Mouse (Mus musculus): ENCODE measurements around the gene Tsen54.

DNA sequence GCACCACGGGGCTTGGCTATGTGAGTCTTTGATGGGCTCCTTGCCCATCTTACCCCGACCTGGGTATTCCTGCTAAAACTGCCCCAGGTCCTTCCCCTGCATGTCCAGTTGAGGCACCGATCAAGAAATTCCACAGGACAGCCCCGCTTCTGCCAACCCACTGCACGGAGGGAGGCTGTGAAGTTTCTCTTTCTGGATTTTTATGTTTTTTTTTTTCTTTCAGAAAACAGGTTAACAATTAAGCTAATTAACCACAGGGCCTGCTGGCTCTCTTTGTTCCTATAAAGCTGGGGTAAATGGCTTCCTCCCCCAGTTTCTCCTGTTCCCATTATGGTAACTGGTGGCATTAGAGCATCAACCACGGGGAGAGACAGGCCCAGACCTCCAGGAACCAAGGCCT is 19.5 kb downstream of the Tsen54 start:
- TF ChIP-seq CTCF (IDR thresholded peaks at IDR 0.05): no peak
- no peak for TF ChIP-seq EP300 (IDR thresholded peaks at IDR 0.05; ENCODE audit: insufficient read depth, low read depth, low read length)

All from heart, adult 2 months (tissue).